Mouse (Mus musculus) left cerebral cortex, adult 9 months (tissue): ENCODE results near the gene Thrb.
"Not testable (repeated sequence)": the region's sequence is repeated elsewhere in the genome, so short reads cannot be mapped to it uniquely, and the experiment has no call there.

Experiments used
- DNase-seq, 2 experiments: peaks; one replicate each; pipeline ENCODE4 v3.0.0; 2022; ENCODE audit warnings: low spot score in 2 of 2

The Thrb gene

DNA sequence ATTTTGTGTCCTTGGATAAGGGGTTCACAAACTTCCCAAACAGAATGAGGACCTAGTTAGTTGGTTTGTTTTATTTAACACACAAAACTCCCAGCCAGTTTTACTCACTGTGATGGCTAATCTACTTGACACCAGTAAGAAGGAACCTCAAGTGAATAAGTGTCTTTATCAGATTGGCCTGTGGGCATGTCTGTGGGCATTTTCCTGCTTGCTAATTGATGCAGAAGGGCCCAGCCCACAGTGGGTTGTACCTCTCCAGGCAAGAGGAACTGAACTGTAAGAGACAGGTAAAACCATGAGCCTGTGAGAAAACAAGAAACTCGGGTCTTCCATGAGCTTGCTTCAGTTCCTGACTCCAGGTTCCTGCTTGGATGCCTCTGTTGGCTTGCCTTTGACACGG is 215.9 kb downstream of the Thrb start:
- no peak for DNase-seq

DNA sequence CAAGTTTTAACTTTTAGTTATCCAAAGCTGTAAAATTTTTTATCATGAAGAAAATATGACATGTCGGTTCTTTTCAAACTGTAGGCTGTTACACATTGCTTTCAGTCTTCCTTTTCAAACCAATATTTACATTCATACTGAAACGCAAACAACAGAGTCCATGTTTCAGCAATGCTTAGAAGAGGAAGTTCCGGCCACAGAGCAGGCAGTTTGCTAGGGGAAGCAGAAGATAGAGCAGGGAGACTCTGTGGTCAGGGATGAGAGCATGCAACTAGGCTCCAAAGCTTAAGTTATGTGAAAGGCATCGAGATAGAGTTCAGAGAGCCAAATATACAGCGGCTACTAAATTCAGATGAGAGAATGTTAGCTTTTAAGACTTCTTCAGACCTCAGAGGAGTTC is 219.4 kb downstream of the Thrb start:
- DNase-seq, result no peak

DNA sequence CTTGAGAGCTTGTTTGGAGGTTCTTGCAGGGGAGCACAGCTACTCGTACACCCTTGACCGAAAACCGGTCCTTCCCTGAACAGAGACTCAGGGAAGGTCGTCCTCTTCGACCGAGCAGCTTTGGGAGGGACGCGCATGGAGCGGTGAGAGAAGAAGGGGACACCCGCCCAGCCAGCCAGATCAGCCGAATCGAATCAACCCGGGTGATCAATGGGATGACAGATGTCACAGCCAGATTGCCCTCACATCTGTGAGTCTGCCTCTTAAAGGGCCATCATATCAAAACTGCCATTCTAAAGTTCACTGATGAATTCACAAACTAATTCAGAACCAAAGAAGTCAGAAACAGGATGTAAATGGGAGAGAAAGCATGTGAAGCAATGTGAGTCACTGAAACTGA is 224.8 kb downstream of the Thrb start:
- DNase-seq, result no peak

DNA sequence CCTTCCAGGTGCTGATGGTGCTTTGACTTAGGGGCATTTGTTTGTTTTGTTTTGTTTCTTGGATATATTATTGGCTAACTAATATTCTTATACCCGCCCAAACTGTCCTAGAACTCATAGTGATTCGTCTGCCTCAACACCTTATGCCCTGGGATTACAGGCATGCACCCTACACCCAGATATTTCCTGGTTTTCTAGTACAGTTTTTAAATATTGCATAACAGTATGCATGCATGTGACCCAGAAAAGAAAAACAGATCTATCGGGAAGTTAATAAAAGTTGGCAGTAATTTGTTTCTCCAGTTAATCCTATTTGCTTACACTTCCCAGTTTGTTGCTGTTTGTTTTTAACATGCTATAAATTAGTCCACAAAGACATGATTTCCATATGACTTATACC is 225.3 kb downstream of the Thrb start:
- no peak for DNase-seq

DNA sequence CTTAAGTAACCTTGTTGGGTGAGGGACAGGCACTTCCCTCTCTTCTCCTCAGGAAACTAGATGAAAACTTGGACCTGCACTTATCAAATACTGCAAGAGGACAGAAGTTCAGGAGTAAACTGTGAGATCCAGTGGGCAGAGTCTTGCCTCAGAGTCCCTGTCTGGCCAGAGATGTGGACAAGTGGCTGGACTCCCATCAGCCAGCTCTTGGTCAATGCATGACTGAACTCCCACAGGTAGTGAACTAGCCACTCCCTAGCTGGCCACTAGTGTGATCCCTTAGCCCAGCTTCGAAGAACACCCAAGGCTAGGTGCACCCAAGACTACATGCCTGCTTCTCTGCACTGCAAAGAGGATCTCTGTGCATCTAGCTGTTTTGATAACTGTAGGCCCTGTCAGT is 234.7 kb downstream of the Thrb start:
- DNase-seq, result no peak

DNA sequence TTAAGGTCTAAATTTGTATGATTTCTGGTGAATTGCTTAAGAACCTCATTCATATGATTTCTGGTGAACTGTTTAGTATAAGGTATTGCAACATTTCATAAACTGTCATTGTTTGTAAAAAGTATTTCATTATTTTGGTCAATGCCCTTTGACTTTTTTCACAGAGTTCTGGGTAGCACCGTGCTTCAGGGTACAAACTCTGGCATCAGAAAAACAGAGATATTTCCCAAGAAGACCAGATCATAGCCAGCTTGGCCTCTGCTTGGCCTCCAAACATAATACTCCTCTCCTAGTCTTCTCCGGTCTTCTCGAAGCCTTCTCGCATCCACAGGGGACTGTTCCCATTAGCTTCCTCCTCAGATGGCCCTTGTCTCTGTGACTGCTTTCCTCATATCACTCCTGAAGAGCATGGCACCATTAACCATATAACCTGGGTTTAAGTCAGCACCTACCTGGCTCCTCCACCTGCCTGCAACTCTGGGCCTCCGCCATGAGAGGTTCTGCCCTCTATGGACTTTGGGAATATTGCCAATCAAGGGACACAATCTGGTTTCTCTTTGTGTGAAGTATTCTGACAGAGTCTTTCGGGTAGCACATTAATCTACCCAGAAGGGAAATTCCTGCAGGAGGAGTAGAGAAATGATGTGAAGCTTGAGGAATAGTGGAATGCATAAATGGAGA is 239.8 kb downstream of the Thrb start:
- DNase-seq, result no peak

DNA sequence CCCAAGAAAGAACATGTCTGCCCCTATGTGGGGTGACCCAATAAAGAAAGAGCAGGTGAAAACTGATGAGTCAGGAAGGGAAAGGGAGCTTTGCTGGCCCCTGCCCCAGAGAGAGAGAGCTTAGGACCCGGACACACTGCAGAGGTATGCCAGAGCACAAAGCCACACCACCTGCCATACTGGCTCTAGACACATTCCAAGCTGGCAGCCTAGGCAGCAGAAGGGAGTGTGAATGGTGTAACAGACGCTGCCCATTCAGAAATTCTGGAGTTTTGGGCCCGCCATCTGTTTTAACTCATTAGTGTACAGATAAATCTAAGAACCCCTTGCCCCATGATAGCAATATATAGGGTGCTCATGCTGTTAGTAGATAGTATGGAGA is 240.3 kb downstream of the Thrb start:
- no peak for DNase-seq

DNA sequence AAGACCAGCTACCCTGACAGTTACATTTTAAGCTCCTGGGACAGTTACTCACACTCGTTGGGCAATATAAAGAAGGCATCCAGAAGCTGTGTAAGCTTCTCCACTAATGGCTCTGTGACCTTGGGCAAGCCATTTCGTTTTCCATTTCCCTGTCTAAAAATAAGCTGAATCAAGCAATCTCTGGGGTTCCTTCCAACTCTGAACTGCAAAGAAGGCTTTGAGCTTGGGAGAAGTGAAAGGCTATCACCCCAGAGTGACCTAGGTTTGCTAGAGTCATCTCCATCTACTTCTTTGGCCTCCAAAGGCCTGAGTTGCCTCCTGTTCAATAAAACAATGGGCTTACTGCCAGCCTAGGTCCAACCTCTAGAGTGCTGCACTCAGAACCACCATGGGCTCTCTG is 242.4 kb downstream of the Thrb start:
- DNase-seq, result no peak

DNA sequence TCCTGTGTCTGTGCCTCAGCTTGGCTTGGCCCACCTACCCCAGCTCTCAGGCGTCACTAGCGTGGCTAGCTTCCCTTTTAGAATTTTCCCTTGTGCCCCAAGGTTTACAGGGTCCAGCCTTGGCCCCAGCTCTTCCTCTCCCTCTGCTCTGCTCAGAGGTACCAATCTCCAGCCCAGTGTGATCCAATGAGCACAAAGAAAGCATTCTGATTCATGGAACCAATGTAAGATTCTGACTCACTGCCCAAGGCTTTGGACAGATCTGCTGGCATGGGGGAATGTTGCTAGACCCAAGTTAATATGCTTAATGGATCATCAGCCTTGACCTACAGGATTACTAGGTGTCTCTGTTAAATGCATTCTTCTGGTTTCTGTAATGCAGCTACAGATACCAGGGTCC is 243.1 kb downstream of the Thrb start:
- DNase-seq, result no peak

DNA sequence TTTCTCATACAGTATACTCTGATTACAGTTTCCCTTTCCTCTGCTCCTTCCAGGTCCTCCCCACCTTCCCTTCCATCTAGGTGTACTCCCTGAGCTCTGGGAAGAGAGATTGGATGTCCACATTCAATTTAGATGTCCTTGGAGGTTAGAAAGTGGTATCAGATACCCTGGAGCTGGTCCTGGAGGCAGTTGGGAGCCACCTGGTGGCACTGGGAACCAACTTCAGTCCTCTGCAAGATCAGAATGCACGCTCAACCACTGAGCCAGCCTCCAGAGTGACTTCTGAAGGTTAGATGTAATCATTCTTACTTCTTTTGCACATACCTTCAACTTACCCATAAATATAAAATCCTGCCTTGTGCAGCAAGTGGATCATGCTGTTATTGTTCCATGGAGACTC is 244.5 kb downstream of the Thrb start:
- no peak for DNase-seq

DNA sequence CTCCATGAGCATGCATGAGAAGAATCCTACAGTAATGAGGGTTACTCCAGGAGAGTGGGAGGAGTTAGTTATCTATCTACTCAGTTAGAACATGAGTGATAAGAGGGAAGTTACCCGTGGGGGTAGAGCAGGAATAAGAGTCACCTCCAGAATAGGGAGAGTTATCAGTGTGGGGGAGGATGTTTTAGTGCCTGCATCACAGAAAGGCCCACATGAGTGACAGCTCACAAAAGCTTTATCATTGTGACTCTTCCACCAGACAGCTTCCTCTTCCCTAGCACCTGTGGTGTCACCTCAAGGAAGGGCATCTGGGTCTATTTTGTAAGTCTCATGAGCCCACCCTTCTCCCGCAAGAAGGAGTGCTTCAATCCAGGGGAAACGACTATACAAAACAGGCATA is 245.6 kb downstream of the Thrb start:
- DNase-seq, result no peak

DNA sequence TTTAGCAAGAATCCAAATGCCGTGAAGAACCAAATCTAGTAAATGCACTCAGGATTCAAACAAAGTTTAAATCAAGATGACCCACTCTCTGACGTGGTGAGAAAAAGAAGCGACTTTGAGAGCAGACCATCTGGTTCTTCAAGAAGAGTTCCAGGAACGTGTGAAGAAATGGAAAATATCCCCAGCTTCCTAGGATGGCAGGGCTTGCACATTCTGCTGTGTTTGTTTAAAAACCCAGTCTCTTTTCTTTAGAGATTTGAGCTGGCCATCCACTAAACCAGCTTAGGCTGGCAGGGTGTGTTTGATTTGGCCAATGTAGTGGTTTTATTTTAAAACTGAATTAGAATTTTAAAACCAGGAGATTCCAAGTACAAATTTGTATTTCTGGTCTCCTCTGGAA is 246.9 kb downstream of the Thrb start:
- DNase-seq, result peak in 1 of 2 experiments; percentile 32

DNA sequence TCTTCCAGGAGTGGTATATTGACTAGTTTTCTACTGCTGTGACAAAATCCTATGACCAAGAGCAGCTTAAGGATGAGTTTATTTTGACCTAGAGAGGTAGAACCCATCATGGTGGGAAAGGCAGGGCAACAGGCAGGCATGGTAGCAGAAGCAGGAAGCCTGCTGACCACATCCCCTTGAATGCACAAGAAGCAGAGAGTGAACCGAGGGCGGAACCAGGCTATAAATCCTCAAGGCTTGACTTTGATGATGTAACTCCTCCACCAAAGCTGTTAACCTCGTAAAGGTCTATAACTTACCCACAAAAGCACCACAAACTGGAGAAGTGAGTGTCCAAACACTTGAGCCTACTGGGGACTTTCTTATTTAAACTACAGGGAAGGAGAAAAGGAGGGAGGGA is 251.1 kb downstream of the Thrb start:
- no peak for DNase-seq

DNA sequence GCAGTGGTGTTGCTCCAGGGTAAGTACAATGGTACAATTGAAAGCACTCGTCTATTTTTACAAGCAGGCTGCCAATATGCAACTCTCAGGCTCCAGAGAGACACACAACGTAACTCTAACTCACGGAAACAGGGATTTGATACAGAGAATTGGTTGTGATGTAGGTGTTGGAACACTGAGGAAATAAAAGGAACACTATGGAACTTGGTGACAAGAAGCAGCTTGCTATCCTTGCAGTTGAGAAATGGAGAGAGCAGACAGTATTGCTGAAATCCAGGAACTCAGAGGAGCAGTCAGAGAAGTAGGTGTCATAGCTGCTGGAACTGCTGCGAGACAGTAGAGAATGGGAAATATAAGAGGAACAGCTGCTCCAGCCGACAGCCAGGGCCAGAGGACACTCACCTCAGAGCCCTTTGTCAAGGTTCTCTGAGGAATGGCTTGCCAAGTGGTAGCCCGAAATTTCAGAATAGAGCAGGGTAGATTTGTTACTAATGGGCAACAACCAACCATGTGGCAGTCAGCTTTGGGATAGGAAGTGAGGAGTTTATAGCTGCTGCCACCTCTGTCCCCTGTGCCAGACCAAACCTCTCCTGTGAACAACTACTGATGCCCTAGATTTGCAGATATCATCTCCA is 252.6 kb downstream of the Thrb start:
- DNase-seq, result no peak

DNA sequence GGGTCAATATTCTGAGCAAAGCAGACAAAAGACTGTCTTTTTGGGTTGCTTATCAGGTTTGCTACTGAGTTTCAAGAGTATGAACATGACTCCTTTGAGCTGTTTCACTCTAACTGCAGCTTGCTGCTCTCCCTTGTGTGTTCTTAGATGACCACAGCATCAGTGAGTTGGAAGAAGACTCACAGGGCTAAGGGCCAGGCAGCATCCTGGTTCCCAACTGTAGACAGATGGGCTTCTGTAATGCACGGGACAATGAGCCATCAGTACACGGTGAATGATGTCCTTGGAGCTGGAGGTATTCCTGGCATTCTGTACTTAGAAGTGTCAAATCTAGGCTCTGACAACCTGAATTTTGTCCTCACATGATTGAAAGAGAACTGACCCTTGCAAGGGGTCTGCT is 255.5 kb downstream of the Thrb start:
- DNase-seq, result no peak

DNA sequence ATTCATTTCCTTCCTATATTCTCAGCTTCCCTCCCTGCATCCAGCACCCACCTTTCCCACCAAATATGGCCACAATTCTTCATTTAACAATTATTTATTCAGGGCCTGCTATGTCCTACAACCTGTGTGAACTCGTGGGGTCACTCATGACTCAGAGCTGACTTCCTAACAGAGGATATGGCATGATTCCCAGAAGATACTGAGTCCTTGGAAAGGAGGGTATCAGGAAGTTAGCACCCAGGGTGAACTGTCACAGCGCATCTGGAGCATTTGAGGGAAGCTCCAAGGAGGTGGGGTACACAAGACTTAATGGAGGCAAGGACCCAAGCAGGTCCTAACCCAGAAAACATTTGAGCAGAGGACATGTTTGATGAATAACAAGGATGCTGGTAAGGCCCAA is 256.6 kb downstream of the Thrb start:
- DNase-seq, result no peak

DNA sequence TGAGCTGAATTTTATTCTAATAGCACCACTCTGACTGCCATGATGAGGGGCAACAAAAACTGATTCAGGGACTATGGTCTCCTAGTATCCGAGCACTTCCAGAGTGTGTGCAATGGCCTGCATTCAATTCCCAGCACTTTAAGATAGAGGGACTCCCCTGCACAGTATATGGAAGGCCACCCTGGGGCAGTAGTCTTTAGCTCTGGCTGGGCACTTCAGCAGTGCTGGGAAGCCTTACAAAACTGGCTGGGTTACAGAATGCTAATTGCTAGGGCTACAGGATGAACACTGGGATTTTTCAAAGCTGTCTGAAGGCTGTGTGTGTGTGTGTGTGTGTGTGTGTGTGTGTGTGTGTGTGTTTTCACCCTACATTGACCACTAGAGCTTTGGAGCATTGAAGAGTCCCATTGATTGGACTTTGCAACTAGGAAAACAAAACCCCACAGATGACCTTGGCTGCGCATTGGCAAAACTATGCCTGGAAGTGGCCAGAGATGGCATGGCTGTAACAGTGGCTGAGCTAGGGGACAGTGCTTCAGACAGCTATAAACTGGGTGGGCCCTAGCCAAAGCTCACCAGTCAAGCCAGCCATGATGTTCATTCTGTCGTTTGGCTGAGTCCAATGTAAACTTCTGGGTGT is 257.2 kb downstream of the Thrb start:
- no peak for DNase-seq

DNA sequence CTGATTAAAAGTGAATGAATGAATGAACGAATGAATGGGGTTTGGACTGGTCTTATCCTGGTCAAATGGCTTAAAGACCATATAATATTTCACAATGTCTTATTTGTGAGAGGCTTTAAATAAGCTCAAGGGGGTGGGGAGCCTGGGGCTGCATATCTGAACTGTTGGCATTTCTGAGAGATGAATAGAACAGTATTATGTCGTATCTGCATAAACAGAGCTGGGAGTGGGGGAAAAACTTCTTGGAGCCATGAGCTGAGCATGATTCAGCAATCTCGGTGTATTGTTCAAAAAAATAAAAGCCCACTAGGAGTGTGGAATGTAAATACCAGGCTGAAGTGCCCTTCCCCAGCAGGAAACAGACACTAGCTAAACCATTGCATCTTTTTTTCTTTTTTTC is 257.8 kb downstream of the Thrb start:
- no peak for DNase-seq

DNA sequence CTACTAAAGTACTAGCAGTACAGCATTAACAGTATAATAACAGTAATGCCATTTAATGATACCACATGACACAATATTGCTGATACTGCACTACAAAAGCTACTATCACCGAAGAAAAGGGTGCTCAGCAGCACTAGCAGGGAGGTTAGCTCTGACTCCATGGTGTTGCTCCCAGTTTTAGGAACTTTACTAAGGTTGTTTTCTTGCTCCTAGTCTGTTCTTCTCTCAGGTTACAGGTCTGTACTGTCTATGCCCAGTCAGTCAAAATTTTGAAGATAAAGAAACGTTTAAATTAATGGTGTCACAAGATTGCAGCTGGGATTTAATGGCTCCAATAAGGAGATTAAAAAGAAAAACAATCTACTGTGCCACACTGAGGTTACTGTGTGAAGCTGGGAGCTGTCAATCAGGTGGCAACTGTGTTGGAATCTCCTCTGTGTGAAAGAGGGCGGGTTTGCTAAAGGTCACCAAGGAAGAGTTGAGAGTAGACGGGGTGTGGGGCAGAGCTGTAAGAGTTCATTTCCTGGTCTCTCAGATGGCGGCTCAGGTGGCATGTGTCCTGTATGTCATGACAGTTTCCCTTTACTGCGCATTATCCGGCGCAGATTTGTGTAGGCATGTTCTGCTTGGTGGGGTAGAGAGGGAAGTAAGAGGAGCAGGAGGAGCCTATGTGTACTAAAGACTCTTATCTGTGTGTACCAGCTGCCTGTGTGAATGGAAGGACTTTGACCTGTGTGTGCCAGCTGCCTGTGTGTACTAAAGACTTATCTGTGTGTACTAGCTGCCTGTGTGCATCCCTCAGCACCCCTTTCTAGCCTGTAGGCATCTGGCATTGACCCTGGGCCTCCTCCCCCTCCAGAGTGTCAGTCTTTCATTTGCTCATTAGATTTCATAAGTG is 263.0 kb downstream of the Thrb start:
- no peak for DNase-seq

DNA sequence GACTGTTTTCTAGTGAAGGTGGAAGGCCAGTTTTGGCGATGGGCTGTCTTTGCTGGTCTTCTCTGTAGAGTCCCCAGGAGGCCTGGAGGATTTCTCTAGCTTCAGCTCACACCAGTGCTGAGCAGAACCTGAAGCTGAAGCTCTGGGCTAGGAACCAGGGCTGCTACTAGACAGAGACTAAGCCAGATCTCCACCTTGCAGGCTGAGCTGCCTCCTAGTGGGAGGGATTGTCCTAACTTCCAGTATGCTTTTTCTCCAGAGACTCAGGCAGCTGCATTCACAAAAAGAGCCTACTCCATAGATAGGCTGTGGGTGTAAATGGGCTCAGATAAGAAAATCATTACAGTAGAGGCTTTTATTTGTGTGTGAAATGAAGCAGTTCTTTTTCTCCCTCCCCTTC is 267.4 kb downstream of the Thrb start:
- DNase-seq, result peak; percentile 58 to 90

DNA sequence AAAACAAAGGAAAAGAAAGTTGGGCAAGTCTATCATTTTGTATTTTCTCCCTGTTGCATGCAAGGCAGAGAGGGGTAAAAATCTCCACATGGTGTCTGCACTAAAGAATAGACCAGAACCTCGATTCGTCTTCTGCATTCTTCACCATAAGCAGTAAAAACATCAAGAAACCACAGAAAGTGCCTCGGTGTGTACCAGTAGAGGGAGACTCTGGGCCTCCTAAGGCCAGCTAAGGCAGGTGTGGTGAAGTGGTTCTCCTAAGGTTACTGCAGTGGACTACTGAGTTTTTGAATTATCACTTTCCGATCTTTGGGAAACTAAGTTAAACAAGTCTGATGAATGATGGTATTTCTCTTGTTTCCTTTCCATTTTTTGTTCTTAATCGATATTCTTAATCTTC is 269.5 kb downstream of the Thrb start:
- DNase-seq, result no peak

DNA sequence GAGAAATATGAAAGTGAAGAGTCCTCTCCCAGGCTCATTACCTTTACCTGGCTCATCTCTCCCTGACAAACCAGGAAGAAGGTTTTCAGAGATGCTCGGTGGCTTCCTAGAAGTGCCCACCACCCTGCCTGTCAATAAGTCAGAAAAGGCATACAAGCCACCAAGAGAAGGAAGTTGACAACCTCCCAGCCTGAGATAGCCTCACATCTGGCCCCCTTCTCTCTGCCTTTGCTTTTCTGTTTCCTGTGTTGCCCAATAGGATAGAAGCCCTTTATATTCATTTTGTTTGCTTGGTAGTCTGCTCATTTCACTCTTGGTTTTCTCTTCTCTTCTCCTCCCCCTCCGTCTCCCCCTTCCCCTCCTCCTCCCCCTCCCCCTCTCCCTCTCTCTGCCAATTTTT is 273.4 kb downstream of the Thrb start:
- no peak for DNase-seq

DNA sequence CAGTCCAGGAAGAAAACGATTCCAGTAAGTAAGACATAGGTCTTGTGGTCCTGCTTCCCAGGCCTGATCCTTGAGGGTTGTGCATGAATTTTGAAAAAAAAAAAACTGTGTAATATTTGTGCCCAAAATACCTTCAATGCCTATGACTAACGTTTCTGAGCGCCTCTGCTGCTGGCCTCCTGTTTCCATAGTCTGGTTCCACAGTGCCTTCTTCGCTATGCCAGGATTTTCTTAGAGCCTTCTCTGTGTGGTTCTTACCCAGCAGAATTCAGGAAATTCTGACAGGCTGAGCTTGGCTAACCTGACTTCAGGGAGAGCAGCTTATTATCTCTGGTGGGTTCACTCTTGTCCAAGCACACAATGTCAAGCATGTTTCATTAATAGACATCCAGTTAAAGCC is 274.7 kb downstream of the Thrb start:
- DNase-seq, result not testable (repeated sequence)
